Comparison of ENCODE assay signal across 20 mouse cellular contexts in the genomic region with DNA sequence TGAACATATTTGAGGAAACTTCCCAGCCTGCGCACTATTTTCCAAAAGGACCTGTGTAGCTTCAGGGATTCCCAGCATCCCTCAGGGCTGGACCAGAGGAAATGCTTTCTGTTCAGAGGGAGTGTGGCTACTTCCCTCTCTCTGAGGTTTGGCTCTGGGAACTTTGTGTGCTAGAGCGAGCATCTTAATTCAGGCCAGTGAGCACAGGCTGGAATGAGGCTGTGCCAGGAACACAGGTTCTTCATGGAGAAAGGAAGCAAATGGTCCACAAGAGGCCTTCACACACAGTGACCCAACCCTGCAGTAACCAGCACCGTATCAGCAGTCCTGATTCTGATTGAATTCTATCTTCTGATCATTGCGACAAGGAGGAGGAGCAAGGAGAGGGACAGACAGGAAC. TPM values are rescaled to one million over a fixed set of nuclear protein-coding genes. Genes with fewer than 3 reads are reported as not detected.
DNase-seq lines count a peak whose midpoint lies in the region; ATAC-seq and TF ChIP-seq lines count a peak whose summit lies in the region.
"Had no signal": no experiment of that assay in that cellular context is flagged by ENCODE, and none has a peak within 500 bp of the region (broad histone marks: within the 10 kb centered on the region; RNA-seq: fewer than 3 reads in every experiment).

No protein-coding gene starts in this region.

- DNase-seq in cerebellum, postnatal 10 days = peak; percentile 62 to 70
- DNase-seq in cerebellum, adult 8-10 months = no peak
- peak; percentile 41 to 45 for DNase-seq in cerebellum, postnatal 25 days
- DNase-seq in cerebellum, adult 18-20 months = no peak
- DNase-seq in liver, postnatal 0 days = peak; percentile 6
- no peak for DNase-seq in liver
- DNase-seq in Muller cell, postnatal 12 days (ENCODE audit: inconsistent ontology term) = peak; percentile 12
- no peak for DNase-seq in adrenal gland, adult (ENCODE audit: inconsistent age in 2 of 2, low spot score in 1 of 2)
- DNase-seq: adrenal gland, adult 8-10 months; adrenal gland, postnatal 14 days; adrenal gland, postnatal 36 days; B cell, adult 2 months; forebrain, postnatal 0 days had no signal

- no peak overlapping the region for H3K4me3 ChIP-seq in liver, postnatal 0 days (ENCODE audit: low read depth, low read length)
- H3K4me3 ChIP-seq: embryonic facial prominence, embryonic 10.5 days; embryonic facial prominence, embryonic 12.5 days; forebrain, embryonic 13.5 days; forebrain, embryonic 15.5 days had no signal

- no peaks in the 10 kb centered on the region for H3K27me3 ChIP-seq in liver, postnatal 0 days (ENCODE audit: insufficient read depth, low read length)
- H3K27me3 ChIP-seq: CH12.LX; embryonic facial prominence, embryonic 12.5 days; forebrain, embryonic 15.5 days had no signal

- WGBS in liver, postnatal 0 days (ENCODE audit: insufficient replicate concordance) = 69% methylated on average over 4 of the region's 4 CpGs

- H3K4me2 ChIP-seq in liver, postnatal 0 days (ENCODE audit: low read depth, low read length) = no peak overlapping the region
- H3K4me2 ChIP-seq: embryonic facial prominence, embryonic 12.5 days; forebrain, embryonic 13.5 days; forebrain, embryonic 15.5 days had no signal

- TF ChIP-seq CTCF in liver, postnatal 0 days (IDR thresholded peaks at IDR 0.05; ENCODE audit: low read depth) = no peak

- H3K36me3 ChIP-seq in liver, postnatal 0 days (replicated peaks; ENCODE audit: insufficient read depth, low read length) = no peaks in the 10 kb centered on the region
- H3K36me3 ChIP-seq: embryonic facial prominence, embryonic 10.5 days; embryonic facial prominence, embryonic 12.5 days; forebrain, embryonic 15.5 days; G1E had no signal

- no peak for TF ChIP-seq EP300 in liver, postnatal 0 days (IDR thresholded peaks at IDR 0.05; ENCODE audit: low read depth)

- no peaks in the 10 kb centered on the region for H3K4me1 ChIP-seq in liver, postnatal 0 days (ENCODE audit: insufficient read depth)
- H3K4me1 ChIP-seq: forebrain, embryonic 15.5 days had no signal

- no peak overlapping the region for H3K9ac ChIP-seq in liver, postnatal 0 days (replicated peaks)
- H3K9ac ChIP-seq: embryonic facial prominence, embryonic 12.5 days; forebrain, embryonic 13.5 days; forebrain, embryonic 15.5 days; forebrain, postnatal 0 days had no signal

- no peak for ATAC-seq in liver, postnatal 0 days
- ATAC-seq: CD4-positive, CD25-positive, alpha-beta regulatory T cell, adult 4 months; forebrain, embryonic 13.5 days; forebrain, embryonic 15.5 days; forebrain, postnatal 0 days had no signal

- no peak overlapping the region for H3K27ac ChIP-seq in liver, postnatal 0 days (ENCODE audit: low read depth)
- H3K27ac ChIP-seq: embryonic facial prominence, embryonic 10.5 days; embryonic facial prominence, embryonic 12.5 days; forebrain, embryonic 13.5 days; forebrain, embryonic 15.5 days had no signal

- H3K9me3 ChIP-seq in liver, postnatal 0 days (ENCODE audit: low read length) = no peaks in the 10 kb centered on the region
- H3K9me3 ChIP-seq: embryonic facial prominence, embryonic 10.5 days; embryonic facial prominence, embryonic 12.5 days; forebrain, embryonic 13.5 days; forebrain, embryonic 15.5 days; G1E had no signal

RNA-seq across cellular contexts. Expression of gene Bcl2l11, which starts 48.9 kb away (rescaled TPM):
- polyA plus RNA-seq in liver, postnatal 0 days (2015; fragmentation: Nextera tagmentation; extraction: Ambion mirVana) = 6.4 and 6.5 TPM in 2 replicates

Comparison
In these comparisons a context has a peak if more than half of its experiments do, and no peak if none do; other contexts are left out.
1. DNase-seq: peak in cerebellum, postnatal 10 days (2 of 2), cerebellum, postnatal 25 days (2 of 2), liver, postnatal 0 days (single experiment) and Muller cell, postnatal 12 days (single experiment); none in cerebellum, adult 8-10 months (single experiment), cerebellum, adult 18-20 months (0 of 2), liver (single experiment) and adrenal gland, adult (0 of 2).